Mouse (Mus musculus): ENCODE data around the gene Tenm3. TPM values are rescaled to one million over a fixed set of nuclear protein-coding genes. Genes with fewer than 3 reads are reported as not detected.

The Tenm3 gene
- total and polyA plus RNA-seq, 3 experiments, result 0.03 to 0.08 (median 0.07) TPM

- no peak for DNase-seq (ENCODE audit: extremely low read depth)
- dilution Hi-C loops (cut with MboI; ENCODE audit: extremely low pct_ligation_motif_present, extremely low pct_unique_long_range_greater_than_20kb, low sequenced_read_pairs) (no loop called here), in situ Hi-C loops (cut with MboI; ENCODE audit: low pct_ligation_motif_present, low pct_unique_long_range_greater_than_20kb, low sequenced_read_pairs) (no loop called here)
- Histone ChIP-seq H3K79me2 (replicated peaks; ENCODE audit: control insufficient read depth, extremely low read depth, insufficient read depth, poor library complexity, severe bottlenecking) (no peaks in the 10 kb centered on the region), H3K4me3 (replicated peaks in 1 of 3; ENCODE audit: low read depth in 2 of 3, low read length in 2 of 3, poor library complexity in 1 of 3) (no peak overlapping the region), H3K36me3 (replicated peaks in 1 of 2; ENCODE audit: control insufficient read depth in 1 of 2, insufficient read depth in 1 of 2, low read length in 1 of 2) (no peaks in the 10 kb centered on the region), H3K27ac (ENCODE audit: insufficient read depth, low read depth) (no peak overlapping the region), H3K9me3 (replicated peaks; ENCODE audit: low read length) (peaks cover 58% of the 10 kb centered on the region), H3K27me3 (replicated peaks) (no peaks in the 10 kb centered on the region), H3K9ac (ENCODE audit: insufficient read depth, low read depth) (no peak overlapping the region), H3K4me1 (ENCODE audit: control insufficient read depth in 1 of 2, insufficient read depth in 2 of 2) (no peaks in the 10 kb centered on the region), H3K4me2 (ENCODE audit: insufficient read depth, low read depth, poor library complexity, severe bottlenecking) (no peak overlapping the region)
- TF ChIP-seq MYC (IDR thresholded peaks at IDR 0.05; ENCODE audit: low read depth, low read length) (no peak), CHD1 (IDR thresholded peaks at IDR 0.05; ENCODE audit: low read depth, low read length) (no peak), NELFE (IDR thresholded peaks at IDR 0.05; ENCODE audit: low read depth, low read length) (no peak), JUND (conservative IDR thresholded peaks at IDR 0.05; ENCODE audit: low read depth, low read length) (no peak), TBP (conservative IDR thresholded peaks at IDR 0.05; ENCODE audit: low read depth, low read length) (no peak), E2F4 (IDR thresholded peaks at IDR 0.05; ENCODE audit: insufficient replicate concordance, low read depth, low read length) (no peak), POLR2AphosphoS2 (IDR thresholded peaks at IDR 0.05; ENCODE audit: low read depth, low read length) (no peak), USF1 (IDR thresholded peaks at IDR 0.05; ENCODE audit: low read depth, low read length) (no peak), MEF2A (IDR thresholded peaks at IDR 0.05; ENCODE audit: borderline replicate concordance, low read depth, low read length) (no peak), SMC3 (IDR thresholded peaks at IDR 0.05; ENCODE audit: low read depth, low read length) (no peak), GABPA (IDR thresholded peaks at IDR 0.05; ENCODE audit: insufficient replicate concordance, low read depth, low read length) (no peak), KAT2A (IDR thresholded peaks at IDR 0.05; ENCODE audit: insufficient replicate concordance, low read length) (no peak), RCOR1 (conservative IDR thresholded peaks at IDR 0.05; ENCODE audit: low read depth, low read length) (no peak), SIN3A (IDR thresholded peaks at IDR 0.05; ENCODE audit: low read length) (no peak), CTCF (conservative IDR thresholded peaks at IDR 0.05 in 1 of 2, IDR thresholded peaks at IDR 0.05 in 1 of 2; ENCODE audit: low read depth in 2 of 2, low read length in 2 of 2) (no peak)
Observed at GRCm38 (mm10) chr8:48450397-48451246, 393.1 kb downstream of the Tenm3 start.

GRCm38 (mm10) chr8:48449625-48450024 is 394.1 kb downstream of the Tenm3 start:
- DNase-seq (ENCODE audit: extremely low read depth), result no peak
- no peaks in the 10 kb centered on the region for H3K4me1 ChIP-seq (ENCODE audit: control insufficient read depth in 1 of 2, insufficient read depth in 2 of 2)
- no peak overlapping the region for H3K27ac ChIP-seq (ENCODE audit: insufficient read depth, low read depth)
- no peaks in the 10 kb centered on the region for H3K36me3 ChIP-seq (replicated peaks in 1 of 2; ENCODE audit: control insufficient read depth in 1 of 2, insufficient read depth in 1 of 2, low read length in 1 of 2)
- no peak for TF ChIP-seq MEF2A (IDR thresholded peaks at IDR 0.05; ENCODE audit: borderline replicate concordance, low read depth, low read length)
- no peak for TF ChIP-seq MXI1 (IDR thresholded peaks at IDR 0.05; ENCODE audit: low read depth, low read length)
- no peak for TF ChIP-seq KAT2A (IDR thresholded peaks at IDR 0.05; ENCODE audit: insufficient replicate concordance, low read length)
- no peak for TF ChIP-seq NELFE (IDR thresholded peaks at IDR 0.05; ENCODE audit: low read depth, low read length)
- no peak for TF ChIP-seq EP300 (IDR thresholded peaks at IDR 0.05; ENCODE audit: low read length)
- no peak for TF ChIP-seq SIN3A (IDR thresholded peaks at IDR 0.05; ENCODE audit: low read length)
- no peak for TF ChIP-seq ETS1 (conservative IDR thresholded peaks at IDR 0.05; ENCODE audit: low read depth, low read length)
- TF ChIP-seq MAX (IDR thresholded peaks at IDR 0.05; ENCODE audit: low read length), result no peak
- no peak for TF ChIP-seq CHD1 (IDR thresholded peaks at IDR 0.05; ENCODE audit: low read depth, low read length)
- no peak for TF ChIP-seq JUND (conservative IDR thresholded peaks at IDR 0.05; ENCODE audit: low read depth, low read length)
- no peak for TF ChIP-seq PAX5 (IDR thresholded peaks at IDR 0.05; ENCODE audit: low read length)
- no peak for TF ChIP-seq POLR2A (IDR thresholded peaks at IDR 0.05; ENCODE audit: low read depth, low read length)
- TF ChIP-seq TBP (conservative IDR thresholded peaks at IDR 0.05; ENCODE audit: low read depth, low read length), result no peak
- no peak for TF ChIP-seq E2F4 (IDR thresholded peaks at IDR 0.05; ENCODE audit: insufficient replicate concordance, low read depth, low read length)
- no peak for TF ChIP-seq JUN (IDR thresholded peaks at IDR 0.05; ENCODE audit: insufficient read depth, low read depth, low read length)
- TF ChIP-seq BHLHE40 (IDR thresholded peaks at IDR 0.05; ENCODE audit: low read depth, low read length), result no peak
- no peak overlapping the region for H3K4me3 ChIP-seq (replicated peaks in 1 of 3; ENCODE audit: low read depth in 2 of 3, low read length in 2 of 3, poor library complexity in 1 of 3)
- in situ Hi-C loops (cut with MboI; ENCODE audit: low pct_ligation_motif_present, low pct_unique_long_range_greater_than_20kb, low sequenced_read_pairs) (no loop called here), dilution Hi-C loops (cut with MboI; ENCODE audit: extremely low pct_ligation_motif_present, extremely low pct_unique_long_range_greater_than_20kb, low sequenced_read_pairs) (no loop called here)
- H3K9me3 ChIP-seq (replicated peaks; ENCODE audit: low read length), result peaks cover 63% of the 10 kb centered on the region
- no peak overlapping the region for H3K9ac ChIP-seq (ENCODE audit: insufficient read depth, low read depth)
- H3K27me3 ChIP-seq (replicated peaks), result no peaks in the 10 kb centered on the region
- no peak overlapping the region for H3K4me2 ChIP-seq (ENCODE audit: insufficient read depth, low read depth, poor library complexity, severe bottlenecking)
- H3K79me2 ChIP-seq (replicated peaks; ENCODE audit: control insufficient read depth, extremely low read depth, insufficient read depth, poor library complexity, severe bottlenecking), result no peaks in the 10 kb centered on the region

Measured in CH12.LX (cell line).